Mouse (Mus musculus) thymus, postnatal 10 days (tissue): ENCODE data around the gene Srrm2.
A peak's percentile ranks its signal among the peaks of the same experiment; 100 is the strongest.

ENCODE experiments used
- DNase-seq, 2 experiments: peaks; one replicate each; pipeline ENCODE4 v3.0.0; 2021; ENCODE audit warnings: low spot score in 2 of 2

The Srrm2 gene

GRCm38 (mm10) chr17:23806867-23807266 lies 16.5 kb downstream of the Srrm2 start:
- DNase-seq, result no peak

GRCm38 (mm10) chr17:23807918-23808317 lies 17.6 kb downstream of the Srrm2 start:
- DNase-seq, result no peak

- no peak for DNase-seq
Measured at GRCm38 (mm10) chr17:23815641-23816040, 25.3 kb downstream of the Srrm2 start.

GRCm38 (mm10) chr17:23818579-23818978 lies 28.2 kb downstream of the Srrm2 start:
- DNase-seq, result no peak

GRCm38 (mm10) chr17:23819235-23819634 lies 28.9 kb downstream of the Srrm2 start:
- DNase-seq, result no peak

GRCm38 (mm10) chr17:23820731-23821130 lies 30.4 kb downstream of the Srrm2 start:
- no peak for DNase-seq

GRCm38 (mm10) chr17:23822094-23822493 lies 31.8 kb downstream of the Srrm2 start:
- DNase-seq, result no peak

GRCm38 (mm10) chr17:23823018-23823417 lies 32.7 kb downstream of the Srrm2 start:
- DNase-seq, result no peak

- no peak for DNase-seq
Measured at GRCm38 (mm10) chr17:23823614-23824013, 33.3 kb downstream of the Srrm2 start.

- DNase-seq, result no peak
Measured at GRCm38 (mm10) chr17:23825591-23825990, 35.3 kb downstream of the Srrm2 start.

- DNase-seq, result peak; percentile 62 to 68
Measured at GRCm38 (mm10) chr17:23828271-23829001, 38.1 kb downstream of the Srrm2 start.

- peak; percentile 80 to 84 for DNase-seq
Measured at GRCm38 (mm10) chr17:23829064-23829619, 38.8 kb downstream of the Srrm2 start, which contains the start of gene Elob. Elob (minus strand) TSS chr17:23829136.

GRCm38 (mm10) chr17:23831201-23831600 lies 40.9 kb downstream of the Srrm2 start:
- no peak for DNase-seq

- DNase-seq, result no peak
Measured at GRCm38 (mm10) chr17:23836006-23836575, 45.8 kb downstream of the Srrm2 start, which contains the start of gene Prss33. Prss33 (minus strand) TSS chr17:23836056.

- peak; percentile 46 to 70 for DNase-seq
Measured at GRCm38 (mm10) chr17:23841145-23841544, 50.8 kb downstream of the Srrm2 start.

GRCm38 (mm10) chr17:23843141-23843811 lies 52.9 kb downstream of the Srrm2 start:
- no peak for DNase-seq

- DNase-seq, result peak; percentile 42 to 75
Measured at GRCm38 (mm10) chr17:23843812-23844273, 53.5 kb downstream of the Srrm2 start, which contains the start of the genes Prss32 and Prss41. Prss32 (plus strand) TSS chr17:23843855. Prss41 (minus strand) TSS chr17:23844172.

- no peak for DNase-seq
Measured at GRCm38 (mm10) chr17:23850028-23850427, 59.7 kb downstream of the Srrm2 start.

GRCm38 (mm10) chr17:23850853-23851749 lies 60.8 kb downstream of the Srrm2 start:
- peak in 1 of 2 experiments; percentile 53 for DNase-seq

- DNase-seq, result peak; percentile 37 to 72
Measured at GRCm38 (mm10) chr17:23853292-23853691, 63.0 kb downstream of the Srrm2 start.

- DNase-seq, result no peak
Measured at GRCm38 (mm10) chr17:23854229-23854765, 64.0 kb downstream of the Srrm2 start.
